Mouse (Mus musculus) ES-CJ7 (cell line): Measurements from ENCODE around the gene Hist1h2bh.

Experiments
- DNase-seq: peaks from one replicate; pipeline ENCODE4 v3.0.0; 2011; ENCODE audit warnings: low read depth, low spot score

Gene Hist1h2bh

GRCm38 (mm10) chr13:23530901-23531875, 12.0 kb downstream of the Hist1h2bh start, which contains the start of gene Hist1h4h:
Gene Hist1h4h (plus strand): TSS chr13:23531050.
- peak; percentile 98 for DNase-seq

DNA sequence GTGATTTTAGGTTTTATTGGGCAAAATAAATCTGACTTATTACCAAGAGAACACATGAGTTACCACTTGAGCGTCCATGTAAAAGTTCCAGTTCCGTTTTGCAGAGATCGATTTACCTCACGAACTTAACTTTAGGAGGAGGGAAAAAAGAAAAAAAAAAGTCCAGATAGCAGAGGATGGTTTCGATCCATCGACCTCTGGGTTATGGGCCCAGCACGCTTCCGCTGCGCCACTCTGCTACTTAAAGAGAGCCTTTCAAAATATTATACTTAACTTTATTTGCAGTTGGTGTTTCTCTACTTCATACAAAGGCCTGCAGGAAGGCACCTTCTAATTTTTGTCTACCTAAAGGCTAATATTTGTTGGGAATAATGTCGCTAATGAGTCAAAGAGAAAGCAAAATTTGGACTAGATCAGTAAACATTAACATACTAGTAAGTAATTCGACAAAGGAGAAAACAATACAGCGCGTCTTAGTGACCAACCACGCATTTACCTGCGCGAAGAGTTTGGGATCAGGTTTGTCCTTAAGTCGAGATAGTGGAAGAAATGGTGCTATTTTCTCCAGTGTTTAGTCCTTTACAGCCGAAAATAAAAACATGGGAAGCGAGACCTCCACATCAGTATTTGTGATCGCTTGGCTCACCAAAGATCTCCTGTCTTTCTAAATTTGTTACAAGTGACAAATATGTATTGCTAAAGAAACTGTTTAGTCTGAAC, 12.9 kb downstream of the Hist1h2bh start:
- peak; percentile 69 for DNase-seq

- no peak for DNase-seq
These were observed 13.6 kb downstream of the Hist1h2bh start for GRCm38 (mm10) chr13:23529480-23530165.

GRCm38 (mm10) chr13:23529005-23529404, 14.2 kb downstream of the Hist1h2bh start:
- DNase-seq: no peak

DNA sequence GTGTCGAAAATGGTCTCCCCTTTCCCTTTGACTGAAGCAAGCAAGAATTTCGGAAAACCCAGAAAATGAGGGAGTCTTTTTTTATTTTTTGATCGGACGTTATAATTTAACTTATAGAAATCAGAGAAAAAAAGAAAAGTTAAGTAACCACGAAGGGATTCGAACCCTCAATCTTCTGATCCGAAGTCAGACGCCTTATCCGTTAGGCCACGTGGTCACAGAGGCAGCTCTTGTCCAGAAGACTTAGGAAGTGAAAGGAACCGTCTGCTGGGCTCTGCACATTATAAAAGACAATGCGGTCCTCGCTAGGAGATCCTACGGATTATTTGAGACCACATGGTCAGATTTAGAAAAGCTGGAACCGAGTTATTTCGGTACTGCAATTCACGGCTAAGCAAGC, 16.9 kb downstream of the Hist1h2bh start:
- DNase-seq: peak; percentile 90

DNA sequence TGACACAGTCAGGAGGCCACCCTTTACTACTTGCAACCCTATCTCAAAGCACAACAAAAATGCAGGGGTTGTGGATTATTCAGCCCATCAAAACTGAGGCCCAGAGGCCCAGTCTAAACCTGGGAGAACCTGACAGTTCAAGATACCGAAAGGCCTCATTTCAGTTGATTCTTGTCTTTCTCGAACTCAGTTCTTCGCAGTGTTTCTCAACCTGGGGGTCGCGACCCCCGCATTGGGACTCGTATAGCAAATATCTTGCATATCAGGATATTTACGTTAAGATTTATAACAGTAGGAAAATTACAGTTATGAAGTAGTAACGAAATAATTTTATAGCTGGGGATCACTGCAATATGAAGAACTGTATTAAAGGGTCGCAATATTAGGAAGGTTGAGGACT, 17.3 kb downstream of the Hist1h2bh start:
- peak; percentile 79 for DNase-seq

- DNase-seq: peak; percentile 92
These were observed 18.5 kb downstream of the Hist1h2bh start for GRCm38 (mm10) chr13:23524654-23525053.

DNA sequence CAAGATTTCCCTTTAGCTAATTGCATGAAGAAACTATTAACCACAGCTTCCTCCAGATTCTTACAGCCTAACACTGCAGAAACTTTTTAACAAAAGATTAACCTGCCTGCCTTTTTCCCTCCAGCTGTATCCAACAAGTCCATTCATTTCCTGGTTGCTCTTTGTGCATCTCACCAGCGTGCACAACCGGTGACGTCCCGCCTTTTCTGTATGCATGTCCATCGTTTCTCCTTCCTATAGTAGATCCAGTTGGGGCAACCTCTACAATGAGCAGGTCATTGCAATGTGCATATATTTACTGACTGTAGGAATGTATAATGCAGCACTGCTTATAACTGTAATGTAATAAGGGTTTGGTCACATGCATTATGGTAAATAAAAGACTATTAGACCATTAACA, 19.2 kb downstream of the Hist1h2bh start:
- DNase-seq: no peak

DNA sequence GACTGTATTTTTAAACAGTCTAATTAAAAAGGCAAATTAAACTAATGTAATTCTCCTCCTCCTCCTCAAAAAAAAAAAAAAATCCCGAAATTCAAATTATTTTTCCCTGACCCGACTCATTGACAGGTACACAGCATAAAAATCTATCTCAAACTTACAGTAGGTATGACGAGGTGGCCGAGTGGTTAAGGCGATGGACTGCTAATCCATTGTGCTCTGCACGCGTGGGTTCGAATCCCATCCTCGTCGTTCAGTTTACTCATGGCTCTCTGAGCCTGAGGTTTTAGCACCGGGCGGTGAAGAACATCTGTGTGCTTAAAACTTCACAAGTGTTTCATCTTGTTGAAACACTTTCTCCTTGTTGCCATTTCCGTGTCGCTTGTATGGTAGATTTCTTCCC, 21.5 kb downstream of the Hist1h2bh start:
- peak; percentile 90 for DNase-seq

- peak; percentile 89 for DNase-seq
These were observed 23.8 kb downstream of the Hist1h2bh start for GRCm38 (mm10) chr13:23519416-23519815.

DNA sequence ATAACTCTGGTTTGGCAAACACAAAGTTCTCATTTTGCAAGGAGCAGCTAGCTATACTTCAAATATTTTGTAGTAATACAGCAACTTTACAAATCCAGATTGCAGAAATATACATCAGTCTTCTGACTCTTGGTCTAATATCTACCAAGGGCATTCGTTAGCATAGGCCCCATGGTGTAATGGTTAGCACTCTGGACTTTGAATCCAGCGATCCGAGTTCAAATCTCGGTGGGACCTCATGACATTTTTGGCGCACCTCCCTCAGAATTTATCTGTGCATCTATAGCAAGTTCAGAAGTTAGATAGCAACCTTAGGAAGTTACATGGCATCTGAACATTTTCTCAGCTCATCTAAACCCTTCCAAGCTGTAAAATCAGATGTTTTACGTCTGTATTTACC, 24.3 kb downstream of the Hist1h2bh start:
- peak; percentile 88 for DNase-seq

GRCm38 (mm10) chr13:23518295-23518603, 24.9 kb downstream of the Hist1h2bh start:
- DNase-seq: no peak

DNA sequence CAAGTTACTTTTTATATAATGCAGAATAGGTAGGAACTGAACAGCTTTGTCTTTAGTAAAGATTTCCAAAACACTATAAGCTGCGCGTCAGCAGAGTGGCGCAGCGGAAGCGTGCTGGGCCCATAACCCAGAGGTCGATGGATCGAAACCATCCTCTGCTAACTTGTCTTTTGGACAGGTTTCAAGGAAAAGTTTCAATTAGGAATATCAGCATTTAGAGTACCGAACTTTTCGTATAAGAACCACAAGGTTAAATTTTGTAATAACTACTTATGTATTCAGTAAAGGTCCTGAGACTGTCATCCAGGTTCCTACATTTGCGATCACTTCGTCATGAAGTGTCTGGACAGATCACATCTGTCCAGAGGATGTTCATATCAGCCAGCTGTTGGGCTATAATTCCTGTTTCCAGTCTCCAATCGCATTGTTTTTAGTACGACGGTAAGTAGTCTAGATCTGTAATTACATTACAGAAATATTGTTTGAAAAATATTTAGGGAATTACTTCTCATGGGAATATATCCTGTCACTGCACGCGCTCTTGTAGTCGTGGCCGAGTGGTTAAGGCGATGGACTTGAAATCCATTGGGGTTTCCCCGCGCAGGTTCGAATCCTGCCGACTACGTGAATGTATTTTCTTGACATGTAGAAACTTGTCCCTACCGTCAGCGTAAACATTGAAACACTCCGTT, 25.4 kb downstream of the Hist1h2bh start:
- peak; percentile 92 for DNase-seq

DNA sequence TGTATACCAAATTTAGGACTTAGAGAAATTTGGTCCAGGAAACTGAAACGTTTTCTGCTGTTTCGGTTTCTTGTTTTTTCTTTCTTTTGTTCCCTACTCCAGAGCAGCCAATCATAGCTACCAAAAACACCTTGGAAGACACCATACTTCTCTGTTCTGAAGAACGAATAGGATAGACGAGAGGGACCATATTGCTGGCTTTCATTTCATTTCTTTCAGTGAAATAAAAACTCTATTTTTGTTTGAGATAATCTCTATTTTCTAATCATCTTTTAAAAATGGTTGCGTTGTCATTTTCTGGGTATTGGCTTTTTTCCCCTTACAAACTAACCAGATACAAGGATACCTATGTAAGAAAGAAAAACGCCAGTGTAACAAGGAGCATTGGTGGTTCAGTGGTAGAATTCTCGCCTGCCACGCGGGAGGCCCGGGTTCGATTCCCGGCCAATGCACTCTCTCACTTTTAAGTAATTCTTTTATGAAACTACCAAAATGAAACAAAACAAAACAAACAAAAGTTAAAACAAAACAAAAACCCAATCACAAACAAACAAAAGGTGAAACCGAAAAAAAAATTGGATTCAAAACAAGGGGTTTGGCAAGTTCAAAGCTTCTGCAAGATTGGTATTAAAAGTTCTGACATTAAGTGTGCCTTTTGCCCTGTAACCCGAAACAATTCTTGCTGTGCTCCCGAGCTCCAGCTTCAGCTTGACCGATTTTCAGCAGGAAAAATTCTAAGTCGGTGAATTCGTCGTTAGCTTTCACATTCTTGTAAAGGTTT, 26.2 kb downstream of the Hist1h2bh start:
- peak; percentile 63 for DNase-seq

DNA sequence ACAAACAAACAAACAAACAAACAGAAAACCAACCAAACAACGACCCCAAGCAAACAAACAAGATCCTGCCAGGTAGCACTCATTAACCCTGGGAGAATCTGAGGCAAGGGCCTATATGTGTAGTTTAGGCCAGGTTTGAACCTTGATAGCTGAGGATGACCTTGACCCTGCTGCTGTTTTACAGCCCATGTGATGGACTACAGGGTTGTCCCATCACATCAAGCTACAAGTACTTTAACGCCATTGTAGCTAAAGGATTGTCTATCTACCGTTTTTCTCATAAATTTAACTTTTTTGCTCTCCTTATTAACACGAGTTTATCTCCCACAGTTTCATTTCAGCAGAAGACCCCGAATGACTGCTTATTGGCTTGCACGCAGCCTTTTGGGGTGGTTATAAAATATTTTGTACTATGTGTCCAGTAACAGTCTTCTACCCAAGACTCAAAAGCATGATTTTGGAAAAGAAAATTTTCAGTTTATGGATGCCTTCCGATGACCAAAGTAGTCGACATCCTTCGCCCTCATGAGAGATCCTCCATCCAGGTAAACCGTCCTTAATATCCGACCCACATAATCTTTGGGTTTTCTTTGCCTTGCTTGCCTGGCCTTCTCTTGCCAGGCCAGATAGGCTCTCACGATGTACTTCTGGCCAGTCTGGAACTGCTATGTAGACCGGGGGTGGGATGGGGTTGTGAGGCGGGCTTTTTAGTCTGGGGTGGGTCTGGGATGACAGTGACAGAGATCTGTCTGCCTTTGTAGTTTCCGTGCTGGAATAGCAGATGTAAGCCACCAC, 27.2 kb downstream of the Hist1h2bh start:
- DNase-seq: peak; percentile 82

GRCm38 (mm10) chr13:23515281-23515680, 27.9 kb downstream of the Hist1h2bh start:
- peak; percentile 72 for DNase-seq

DNA sequence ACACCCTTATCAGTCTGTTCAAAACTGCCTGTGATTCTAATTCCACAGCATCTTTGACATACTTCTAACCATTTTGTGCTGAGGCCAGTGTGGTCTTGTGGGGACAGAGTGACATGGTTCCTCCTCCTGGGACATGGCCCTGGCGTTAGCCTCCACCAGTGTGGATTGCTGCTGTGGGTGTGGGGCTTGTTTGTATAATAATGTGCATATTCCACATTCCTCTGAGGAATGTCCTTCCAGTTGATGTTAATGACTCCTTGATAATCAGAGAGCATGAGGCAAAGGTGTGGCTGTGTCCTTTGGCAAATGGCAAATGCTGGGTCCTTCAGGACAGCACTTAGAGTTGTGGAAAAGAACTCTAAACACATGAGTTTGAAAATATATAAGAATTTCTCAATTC, 29.7 kb downstream of the Hist1h2bh start:
- peak; percentile 59 for DNase-seq

- no peak for DNase-seq
These were observed 33.1 kb downstream of the Hist1h2bh start for GRCm38 (mm10) chr13:23510127-23510526.

DNA sequence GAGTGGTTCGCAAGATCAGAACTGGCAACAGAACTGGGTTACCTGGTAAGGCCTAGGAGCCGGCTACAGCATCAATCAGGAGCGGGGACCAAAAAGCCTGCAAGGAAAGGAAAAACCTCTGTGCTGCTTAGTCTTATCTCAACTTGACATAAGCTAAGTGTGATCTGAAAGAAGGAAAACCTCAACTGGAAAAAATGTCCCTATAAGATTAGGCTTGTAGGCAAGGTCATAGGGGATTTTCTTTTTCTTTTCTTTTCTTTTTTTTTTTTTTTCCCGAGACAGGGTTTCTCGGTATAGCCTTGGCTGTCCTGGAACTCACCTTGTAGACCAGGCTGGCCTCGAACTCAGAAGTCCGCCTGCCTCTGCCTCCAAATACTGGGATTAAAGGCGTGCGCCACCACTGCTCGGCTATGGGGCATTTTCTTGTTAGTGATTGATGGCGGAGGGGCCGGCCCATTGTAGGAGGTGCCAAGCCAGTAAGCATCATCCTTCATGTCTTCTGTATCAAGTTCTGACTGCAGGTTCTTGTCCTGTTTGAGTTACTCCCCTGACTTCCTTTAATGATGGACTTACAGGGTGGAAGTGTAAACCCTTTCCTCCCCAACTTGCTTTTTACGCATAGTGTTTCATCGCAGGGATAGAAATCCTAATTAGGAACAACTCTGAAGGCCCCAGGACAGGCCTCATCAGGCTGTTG, 36.2 kb downstream of the Hist1h2bh start:
- DNase-seq: peak; percentile 92
